Mouse (Mus musculus) A20 (cell line): ENCODE results near the gene Serpinb6b.

Source experiments
- DNase-seq: peaks from one replicate; pipeline ENCODE4 v3.0.0-alpha.2; 2011; ENCODE audit warnings: low read depth, low spot score

Gene Serpinb6b

GRCm38 (mm10) chr13:32974889-32975460 lies 10.0 kb downstream of the Serpinb6b start:
- no peak for DNase-seq

- no peak for DNase-seq
Measured at GRCm38 (mm10) chr13:32975710-32976109, 10.7 kb downstream of the Serpinb6b start.

- no peak for DNase-seq
Measured at GRCm38 (mm10) chr13:32982556-32983042, 17.6 kb downstream of the Serpinb6b start.

- DNase-seq, result no peak
Measured at GRCm38 (mm10) chr13:32986256-32986655, 21.2 kb downstream of the Serpinb6b start.

GRCm38 (mm10) chr13:32993152-32993893 lies 28.3 kb downstream of the Serpinb6b start:
- no peak for DNase-seq

- DNase-seq, result no peak
Measured at GRCm38 (mm10) chr13:32993894-32994242, 28.9 kb downstream of the Serpinb6b start.

- DNase-seq, result no peak
Measured at GRCm38 (mm10) chr13:32995051-32995450, 30.0 kb downstream of the Serpinb6b start.

- DNase-seq, result no peak
Measured at GRCm38 (mm10) chr13:33001341-33001740, 36.3 kb downstream of the Serpinb6b start.

- DNase-seq, result peak; percentile 26
Measured at GRCm38 (mm10) chr13:33002950-33003349, 37.9 kb downstream of the Serpinb6b start, which contains the start of gene Serpinb9. Serpinb9 (plus strand) TSS chr13:33003250.

- peak; percentile 48 for DNase-seq
Measured at GRCm38 (mm10) chr13:33003523-33004413, 38.8 kb downstream of the Serpinb6b start.

GRCm38 (mm10) chr13:33004414-33005105 lies 39.6 kb downstream of the Serpinb6b start:
- peak; percentile 88 for DNase-seq

- no peak for DNase-seq
Measured at GRCm38 (mm10) chr13:33005501-33006075, 40.6 kb downstream of the Serpinb6b start.

- no peak for DNase-seq
Measured at GRCm38 (mm10) chr13:33006555-33006954, 41.5 kb downstream of the Serpinb6b start.

- DNase-seq, result no peak
Measured at GRCm38 (mm10) chr13:33012395-33012794, 47.4 kb downstream of the Serpinb6b start.

GRCm38 (mm10) chr13:33013271-33013670 lies 48.3 kb downstream of the Serpinb6b start:
- no peak for DNase-seq

- no peak for DNase-seq
Measured at GRCm38 (mm10) chr13:33022371-33022770, 57.4 kb downstream of the Serpinb6b start.

- DNase-seq, result no peak
Measured at GRCm38 (mm10) chr13:33026427-33027057, 61.5 kb downstream of the Serpinb6b start.

- no peak for DNase-seq
Measured at GRCm38 (mm10) chr13:33027244-33027643, 62.2 kb downstream of the Serpinb6b start, which contains the start of gene Serpinb9b. Serpinb9b (plus strand) TSS chr13:33027416.

GRCm38 (mm10) chr13:33028146-33028545 lies 63.1 kb downstream of the Serpinb6b start:
- DNase-seq, result no peak

GRCm38 (mm10) chr13:33028550-33028949 lies 63.5 kb downstream of the Serpinb6b start:
- DNase-seq, result no peak
